Mouse (Mus musculus) spleen, adult 2 months (tissue): ENCODE data around the gene 3110021N24Rik.

Experiments
- CTCF ChIP-seq: fragments of 200-500 bp; IDR thresholded peaks from 2 replicates; pipeline ENCODE4 v1.5.1; 2011; ENCODE audit warnings: mild to moderate bottlenecking, inconsistent platforms; ENCODE audit not compliant: insufficient read depth, insufficient read length, insufficient replicate concordance; ENCODE audit errors: extremely low read depth
- POLR2A ChIP-seq: fragments of 200-500 bp; IDR thresholded peaks from 2 replicates; pipeline ENCODE4 v1.6.1; 2011; ENCODE audit warnings: low read depth, low read length, inconsistent platforms

DNA sequence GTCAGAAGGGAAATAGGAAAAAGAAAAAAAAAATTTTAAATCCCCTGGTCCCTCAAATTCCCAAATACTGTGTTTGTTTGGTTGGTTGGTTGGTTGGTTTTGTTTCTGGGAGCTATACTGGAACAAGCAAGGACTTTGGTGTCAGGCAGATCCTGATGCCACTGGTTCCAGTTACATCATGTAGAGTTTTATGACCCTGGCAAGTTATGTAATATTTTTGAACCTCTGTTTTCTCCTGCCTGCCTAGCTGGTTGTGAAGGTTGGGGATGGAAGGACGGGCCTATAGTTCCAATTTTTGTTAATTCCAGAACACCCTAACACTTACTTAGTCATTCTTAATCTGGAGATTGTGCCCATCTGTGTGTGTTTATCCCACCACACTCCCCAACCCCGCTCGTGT is 62.1 kb downstream of the 3110021N24Rik start:
- TF ChIP-seq CTCF = no peak
- TF ChIP-seq POLR2A = no peak
